In genomic region chr15:78351586-78352165, GRCm38 (mm10) we compare ENCODE assay signal across 40 mouse cellular contexts. TPM values are rescaled to one million over a fixed set of nuclear protein-coding genes. Genes with fewer than 3 reads are reported as not detected.
A peak's percentile ranks its signal among the peaks of the same experiment; 100 is the strongest.
DNase-seq lines count a peak whose midpoint lies in the region; ATAC-seq and TF ChIP-seq lines count a peak whose summit lies in the region.
"Had no signal": no experiment of that assay in that cellular context is flagged by ENCODE, and none has a peak within 500 bp of the region (broad histone marks: within the 10 kb centered on the region; RNA-seq: fewer than 3 reads in every experiment).

No protein-coding gene starts in this region.

- H3K27me3 ChIP-seq in heart, embryonic 10.5 days (ENCODE audit: insufficient read depth, poor library complexity, severe bottlenecking): peaks cover 8% of the 10 kb centered on the region
- H3K27me3 ChIP-seq in lung, postnatal 0 days (replicated peaks; ENCODE audit: insufficient read depth, low read length): no peaks in the 10 kb centered on the region
- H3K27me3 ChIP-seq: embryonic facial prominence, embryonic 13.5 days; forebrain, embryonic 15.5 days; hindbrain, embryonic 15.5 days; limb, embryonic 15.5 days; liver, embryonic 15.5 days; lung, embryonic 15.5 days; midbrain, embryonic 13.5 days; neural tube, embryonic 13.5 days had no signal

- no peak for TF ChIP-seq CTCF in lung, postnatal 0 days (IDR thresholded peaks at IDR 0.05)
- TF ChIP-seq CTCF in lung, adult 2 months (IDR thresholded peaks at IDR 0.05; ENCODE audit: insufficient read depth, low read length): no peak

- H3K36me3 ChIP-seq in heart, embryonic 10.5 days: no peaks in the 10 kb centered on the region
- H3K36me3 ChIP-seq in lung, postnatal 0 days (ENCODE audit: insufficient read depth, low read length): no peaks in the 10 kb centered on the region
- H3K36me3 ChIP-seq: embryonic facial prominence, embryonic 13.5 days; forebrain, embryonic 10.5 days; forebrain, embryonic 15.5 days; hindbrain, embryonic 10.5 days; hindbrain, embryonic 15.5 days; limb, embryonic 10.5 days; limb, embryonic 15.5 days; liver, embryonic 15.5 days; lung, embryonic 15.5 days; midbrain, embryonic 13.5 days; neural tube, embryonic 13.5 days had no signal

- H3K4me3 ChIP-seq in heart, embryonic 10.5 days: no peak overlapping the region
- H3K4me3 ChIP-seq in lung, postnatal 0 days (ENCODE audit: low read depth, low read length): no peak overlapping the region
- no peak overlapping the region for H3K4me3 ChIP-seq in lung, adult 2 months (replicated peaks; ENCODE audit: extremely low read depth, low read depth, low read length)
- no peak overlapping the region for H3K4me3 ChIP-seq in brown adipose tissue, adult 24 weeks (ENCODE audit: insufficient read depth, low read depth, low read length)
- H3K4me3 ChIP-seq: embryonic facial prominence, embryonic 13.5 days; forebrain, embryonic 10.5 days; forebrain, embryonic 15.5 days; hindbrain, embryonic 10.5 days; hindbrain, embryonic 15.5 days; limb, embryonic 10.5 days; limb, embryonic 15.5 days; liver, embryonic 15.5 days; lung, embryonic 15.5 days; midbrain, embryonic 13.5 days; neural tube, embryonic 13.5 days had no signal

- TF ChIP-seq POLR2A in lung, adult 2 months (IDR thresholded peaks at IDR 0.05; ENCODE audit: borderline replicate concordance, extremely low read depth, low read depth, low read length): no peak

- H3K9me3 ChIP-seq in heart, embryonic 10.5 days: no peaks in the 10 kb centered on the region
- no peaks in the 10 kb centered on the region for H3K9me3 ChIP-seq in lung, postnatal 0 days (ENCODE audit: low read length)
- H3K9me3 ChIP-seq: embryonic facial prominence, embryonic 13.5 days; forebrain, embryonic 10.5 days; forebrain, embryonic 15.5 days; hindbrain, embryonic 10.5 days; hindbrain, embryonic 15.5 days; limb, embryonic 10.5 days; limb, embryonic 15.5 days; liver, embryonic 15.5 days; lung, embryonic 15.5 days; midbrain, embryonic 13.5 days; neural tube, embryonic 13.5 days had no signal

- peak; percentile 93 for DNase-seq in heart, adult 11 months
- DNase-seq in heart, embryonic 10.5 days (ENCODE audit: low spot score): no peak
- peak; percentile 53 for DNase-seq in lung, postnatal 0 days (ENCODE audit: low spot score)
- no peak for DNase-seq in lung, adult 2 months
- DNase-seq in 416B (ENCODE audit: low read depth): peak; percentile 55
- no peak for DNase-seq in left cerebral cortex, postnatal 25 days (ENCODE audit: low spot score in 2 of 2)
- no peak for DNase-seq in retina, postnatal 1 day
- DNase-seq: adrenal gland, adult 8-10 months; cerebellum, adult 11 months; cerebellum, adult 9-10 months; heart, postnatal 14 days; kidney, adult 18-20 months; kidney, postnatal 36 days; layer of hippocampus, postnatal 36 days; right cerebral cortex, postnatal 14 days; thymus, postnatal 14 days had no signal

- no peak overlapping the region for H3K27ac ChIP-seq in heart, embryonic 10.5 days
- no peak overlapping the region for H3K27ac ChIP-seq in lung, postnatal 0 days (ENCODE audit: low read length)
- peak overlapping the region; percentile 75 for H3K27ac ChIP-seq in brown adipose tissue, adult 24 weeks (replicated peaks; ENCODE audit: low read depth, low read length)
- H3K27ac ChIP-seq: embryonic facial prominence, embryonic 13.5 days; forebrain, embryonic 10.5 days; forebrain, embryonic 15.5 days; hindbrain, embryonic 10.5 days; hindbrain, embryonic 15.5 days; limb, embryonic 10.5 days; limb, embryonic 15.5 days; liver, embryonic 15.5 days; lung, embryonic 15.5 days; midbrain, embryonic 13.5 days; neural tube, embryonic 13.5 days had no signal

- no peak overlapping the region for H3K9ac ChIP-seq in lung, postnatal 0 days (replicated peaks; ENCODE audit: low read depth)
- H3K9ac ChIP-seq: embryonic facial prominence, embryonic 13.5 days; forebrain, embryonic 15.5 days; hindbrain, embryonic 15.5 days; limb, embryonic 15.5 days; liver, embryonic 15.5 days; lung, embryonic 15.5 days; midbrain, embryonic 13.5 days; neural tube, embryonic 13.5 days had no signal

- no peak overlapping the region for H3K4me2 ChIP-seq in lung, postnatal 0 days (replicated peaks; ENCODE audit: low read depth, low read length)
- H3K4me2 ChIP-seq: embryonic facial prominence, embryonic 13.5 days; forebrain, embryonic 15.5 days; hindbrain, embryonic 15.5 days; limb, embryonic 15.5 days; liver, embryonic 15.5 days; lung, embryonic 15.5 days; midbrain, embryonic 13.5 days; neural tube, embryonic 13.5 days had no signal

- no peaks in the 10 kb centered on the region for H3K4me1 ChIP-seq in heart, embryonic 10.5 days
- no peaks in the 10 kb centered on the region for H3K4me1 ChIP-seq in lung, postnatal 0 days (ENCODE audit: insufficient read depth, low read depth, low read length)
- H3K4me1 ChIP-seq in lung, adult 2 months (ENCODE audit: control insufficient read depth, insufficient read depth, low read length): peaks cover 3% of the 10 kb centered on the region; the same call in 1 of the 2 replicates
- peaks cover 11% of the 10 kb centered on the region; the same call in 1 of the 2 replicates for H3K4me1 ChIP-seq in brown adipose tissue, adult 24 weeks (ENCODE audit: control insufficient read depth, insufficient read depth, insufficient read length, low read length)
- H3K4me1 ChIP-seq: forebrain, embryonic 10.5 days; forebrain, embryonic 15.5 days; hindbrain, embryonic 10.5 days; hindbrain, embryonic 15.5 days; limb, embryonic 10.5 days; limb, embryonic 15.5 days; liver, embryonic 15.5 days; midbrain, embryonic 13.5 days; neural tube, embryonic 13.5 days had no signal

- intact Hi-C loops in left cerebral cortex, postnatal 25 days (cut with DNase I): loop anchor here (10.0 kb wide), 1 partner anchor 193 kb away; the partner anchor contains the start of gene Sstr3

- WGBS in heart, embryonic 10.5 days: 56% methylated on average over 3 of the region's 3 CpGs
- 32% methylated on average over 3 of the region's 3 CpGs for WGBS in lung, postnatal 0 days
- WGBS in lung, adult 2 months: 31% methylated on average over 3 of the region's 3 CpGs

- TF ChIP-seq EP300 in lung, postnatal 0 days (IDR thresholded peaks at IDR 0.05): no peak

- peak; percentile 47; the same call in 1 of the 2 replicates for ATAC-seq in lung, postnatal 0 days
- ATAC-seq: activated CD4-positive, CD25-positive, alpha-beta regulatory T cell, adult 4 months; CD4-positive, CD25-positive, alpha-beta regulatory T cell, adult 4 months; forebrain, embryonic 15.5 days; inflammation-experienced regulatory T-cells, adult 6 months; midbrain, embryonic 13.5 days had no signal

RNA-seq across cellular contexts. Expression of gene Csf2rb, which starts 26.1 kb away (rescaled TPM):
- 8.2 and 9.3 TPM in 2 replicates for polyA plus RNA-seq in heart, embryonic 10.5 days (2016; fragmentation: Nextera tagmentation; extraction: Ambion mirVana)
- polyA plus RNA-seq in lung, postnatal 0 days (2015; fragmentation: Nextera tagmentation; extraction: Ambion mirVana): 7.8 and 8.7 TPM in 2 replicates
- polyA plus RNA-seq in lung, adult 2 months (2012; rRNA removed): 27.2 and 27.4 TPM in 2 replicates
- polyA plus RNA-seq in brown adipose tissue, adult 24 weeks (2012; ENCODE audit: insufficient read depth, insufficient read length, missing spikeins): 3.1 and 4.1 TPM in 2 replicates
- total RNA-seq in left cerebral cortex, postnatal 25 days (2021): 1 to 10 TPM in 1 of 2 experiments, under 1 TPM in 1; 0.89 to 2.5 TPM

RNA-seq across cellular contexts. Expression of gene Tex33, which starts 44.0 kb away (rescaled TPM):
- polyA plus RNA-seq in heart, embryonic 10.5 days (2016; fragmentation: Nextera tagmentation; extraction: Ambion mirVana): not detected in 2 replicates
- polyA plus RNA-seq in lung, postnatal 0 days (2015; fragmentation: Nextera tagmentation; extraction: Ambion mirVana): not detected in 2 replicates
- polyA plus RNA-seq in lung, adult 2 months (2012; rRNA removed): not detected in 2 replicates
- not detected in 2 replicates for polyA plus RNA-seq in brown adipose tissue, adult 24 weeks (2012; ENCODE audit: insufficient read depth, insufficient read length, missing spikeins)
- not detected for total RNA-seq in left cerebral cortex, postnatal 25 days (2021)
- total RNA-seq: adrenal gland, postnatal 4 days; common myeloid progenitor, adult 5-6 weeks; gastrocnemius, adult 18-20 months; gastrocnemius, postnatal 4 days; heart, postnatal 14 days; layer of hippocampus, postnatal 36 days; megakaryocyte, adult 5-6 weeks had no signal
- polyA plus RNA-seq: activated CD4-positive, CD25-positive, alpha-beta regulatory T cell, adult 4 months; CD4-positive, CD25-positive, alpha-beta regulatory T cell, adult 4 months; embryonic facial prominence, embryonic 13.5 days; forebrain, embryonic 10.5 days; forebrain, embryonic 15.5 days; heart, embryonic 14.5 days; hindbrain, embryonic 10.5 days; hindbrain, embryonic 15.5 days; inflammation-experienced regulatory T-cells, adult 6 months; kidney, embryonic 16.5 days; limb, embryonic 10.5 days; limb, embryonic 15.5 days; liver, embryonic 15.5 days; lung, embryonic 15.5 days; midbrain, embryonic 13.5 days; neural tube, embryonic 13.5 days; stomach, embryonic 16.5 days; urinary bladder, adult 2 months had no signal

RNA-seq across cellular contexts. Expression of gene Csf2rb2, which starts 46.2 kb away (rescaled TPM):
- 0.75 and 1.5 TPM in 2 replicates for polyA plus RNA-seq in heart, embryonic 10.5 days (2016; fragmentation: Nextera tagmentation; extraction: Ambion mirVana)
- 0.84 and 0.95 TPM in 2 replicates for polyA plus RNA-seq in lung, postnatal 0 days (2015; fragmentation: Nextera tagmentation; extraction: Ambion mirVana)
- polyA plus RNA-seq in lung, adult 2 months (2012; rRNA removed): 8.4 and 9.5 TPM in 2 replicates
- polyA plus RNA-seq in brown adipose tissue, adult 24 weeks (2012; ENCODE audit: insufficient read depth, insufficient read length, missing spikeins): 0.67 and 2.0 TPM in 2 replicates
- total RNA-seq in left cerebral cortex, postnatal 25 days (2021): under 1 TPM; 0.60 to 0.69 TPM
- polyA plus RNA-seq: activated CD4-positive, CD25-positive, alpha-beta regulatory T cell, adult 4 months had no signal

RNA-seq across cellular contexts. Expression of gene Tst, which starts 54.0 kb away (rescaled TPM):
- 9.5 and 25.6 TPM in 2 replicates for polyA plus RNA-seq in heart, embryonic 10.5 days (2016; fragmentation: Nextera tagmentation; extraction: Ambion mirVana)
- 160 and 171 TPM in 2 replicates for polyA plus RNA-seq in lung, postnatal 0 days (2015; fragmentation: Nextera tagmentation; extraction: Ambion mirVana)
- 122 and 136 TPM in 2 replicates for polyA plus RNA-seq in lung, adult 2 months (2012; rRNA removed)
- polyA plus RNA-seq in brown adipose tissue, adult 24 weeks (2012; ENCODE audit: insufficient read depth, insufficient read length, missing spikeins): 37.0 and 39.4 TPM in 2 replicates
- 10 to 100 TPM; 33.3 to 33.4 TPM for total RNA-seq in left cerebral cortex, postnatal 25 days (2021)

RNA-seq across cellular contexts. Expression of gene Mpst, which starts 54.5 kb away (rescaled TPM):
- polyA plus RNA-seq in heart, embryonic 10.5 days (2016; fragmentation: Nextera tagmentation; extraction: Ambion mirVana): 0.75 and 1.4 TPM in 2 replicates
- polyA plus RNA-seq in lung, postnatal 0 days (2015; fragmentation: Nextera tagmentation; extraction: Ambion mirVana): 4.1 TPM in 2 replicates
- 136 and 145 TPM in 2 replicates for polyA plus RNA-seq in lung, adult 2 months (2012; rRNA removed)
- 22.1 and 26.4 TPM in 2 replicates for polyA plus RNA-seq in brown adipose tissue, adult 24 weeks (2012; ENCODE audit: insufficient read depth, insufficient read length, missing spikeins)
- total RNA-seq in left cerebral cortex, postnatal 25 days (2021): 10 to 100 TPM; 32.2 to 33.6 TPM

Comparison
In these comparisons a context has a peak if more than half of its experiments do, and no peak if none do; other contexts are left out.
1. DNase-seq: peak in heart, adult 11 months (single experiment), lung, postnatal 0 days (single experiment) and 416B (single experiment); none in heart, embryonic 10.5 days (single experiment), lung, adult 2 months (single experiment), left cerebral cortex, postnatal 25 days (0 of 2) and retina, postnatal 1 day (single experiment).